Mouse (Mus musculus): ENCODE data around the gene Serp2. TPM values are rescaled to one million over a fixed set of nuclear protein-coding genes. Genes with fewer than 3 reads are reported as not detected.

Serp2 gene
- total RNA-seq, 4 experiments from 2014 or later, result 112 to 138 (median 129) TPM

GRCm38 (mm10) chr14:76499492-76499891 lies 57.2 kb downstream of the Serp2 start:
- DNase-seq (ENCODE audit: low spot score in 2 of 2), result no peak

- DNase-seq (ENCODE audit: low spot score in 2 of 2), result no peak
Observed at GRCm38 (mm10) chr14:76498210-76498609, 58.5 kb downstream of the Serp2 start.

GRCm38 (mm10) chr14:76497187-76497586 lies 59.5 kb downstream of the Serp2 start:
- no peak for DNase-seq (ENCODE audit: low spot score in 2 of 2)

- no peak for DNase-seq (ENCODE audit: low spot score in 2 of 2)
Observed at GRCm38 (mm10) chr14:76495022-76495421, 61.7 kb downstream of the Serp2 start.

GRCm38 (mm10) chr14:76489128-76489527 lies 67.6 kb downstream of the Serp2 start:
- no peak for DNase-seq (ENCODE audit: low spot score in 2 of 2)

GRCm38 (mm10) chr14:76488101-76489044 lies 68.3 kb downstream of the Serp2 start:
- no peak for DNase-seq (ENCODE audit: low spot score in 2 of 2)

GRCm38 (mm10) chr14:76487609-76488008 lies 69.1 kb downstream of the Serp2 start:
- no peak for DNase-seq (ENCODE audit: low spot score in 2 of 2)

GRCm38 (mm10) chr14:76483701-76484100 lies 73.0 kb downstream of the Serp2 start:
- no peak for DNase-seq (ENCODE audit: low spot score in 2 of 2)

Other genes starting within 250 kb of the Serp2 start
- 100 to 1,000 TPM; 443 to 537 (median 496) TPM for gene Tsc22d1, start 141.9 kb downstream of the Serp2 start, total RNA-seq (2022)

Measured in layer of hippocampus, adult 8-10 months (tissue).